Mouse (Mus musculus): Measurements from ENCODE around the gene Aldh1l2.

GRCm38 (mm10) chr10:83520990-83521389 lies 12.9 kb downstream of the Aldh1l2 start:
- TF ChIP-seq CTCF (IDR thresholded peaks at IDR 0.05; ENCODE audit: control insufficient read depth, insufficient read depth, insufficient replicate concordance, low read depth, low read length), result no peak
- TF ChIP-seq POLR2A (IDR thresholded peaks at IDR 0.05; ENCODE audit: control insufficient read depth, low read depth, low read length), result no peak
